Mouse (Mus musculus) naive thymus-derived CD4-positive, alpha-beta T cell, adult 2 months (primary cell): ENCODE measurements at regions not wholly inside any gene's neighbourhood (a gene's known extent, or its start where the extent isn't known, plus 50 kb on each side); places are given as distances from the start of the nearest gene placed in this dataset.

Experiments used
- DNase-seq: peaks from one replicate; pipeline ENCODE4 v3.0.0-alpha.2; 2011; ENCODE audit warnings: low read depth

DNA sequence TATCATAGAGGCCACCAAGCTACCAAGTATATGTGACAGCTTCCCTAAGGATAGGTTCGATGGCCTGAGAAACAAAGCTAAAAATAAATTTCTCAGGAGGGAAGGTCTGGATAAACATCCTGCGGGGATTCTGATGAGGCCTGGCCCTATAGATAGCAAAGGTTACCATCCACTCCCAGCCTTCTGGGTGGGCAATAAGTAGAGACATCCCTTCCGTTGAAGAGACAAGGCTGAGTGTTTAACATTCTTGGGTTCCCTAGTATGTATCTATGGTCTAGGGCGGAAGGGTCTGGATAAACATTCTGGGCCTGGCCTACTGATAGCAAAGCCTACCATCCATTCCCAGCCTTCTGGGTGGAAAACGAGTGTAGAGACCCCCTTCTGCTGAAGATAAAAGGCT is 180.5 kb upstream of the Dlk1 start:
- DNase-seq = no peak

DNA sequence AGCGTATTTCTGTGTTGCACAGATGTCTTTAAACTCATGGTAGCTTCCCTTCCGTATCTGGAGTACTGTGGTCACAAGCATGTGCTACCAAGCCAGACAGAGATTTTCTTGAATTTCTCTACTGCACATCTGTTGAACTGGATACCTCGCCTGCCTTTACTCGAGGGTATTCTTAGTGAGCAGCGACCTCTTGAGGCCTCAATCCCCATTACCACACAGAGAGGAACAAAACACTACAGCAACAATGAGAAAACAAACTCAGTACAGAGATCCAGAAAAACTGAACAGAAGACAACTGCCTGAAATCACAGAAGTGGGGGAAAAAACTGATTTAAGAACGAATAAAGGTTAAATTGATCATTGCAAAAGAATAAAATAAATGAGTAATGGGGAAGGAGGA is 137.8 kb upstream of the Dlk1 start:
- DNase-seq = no peak

DNA sequence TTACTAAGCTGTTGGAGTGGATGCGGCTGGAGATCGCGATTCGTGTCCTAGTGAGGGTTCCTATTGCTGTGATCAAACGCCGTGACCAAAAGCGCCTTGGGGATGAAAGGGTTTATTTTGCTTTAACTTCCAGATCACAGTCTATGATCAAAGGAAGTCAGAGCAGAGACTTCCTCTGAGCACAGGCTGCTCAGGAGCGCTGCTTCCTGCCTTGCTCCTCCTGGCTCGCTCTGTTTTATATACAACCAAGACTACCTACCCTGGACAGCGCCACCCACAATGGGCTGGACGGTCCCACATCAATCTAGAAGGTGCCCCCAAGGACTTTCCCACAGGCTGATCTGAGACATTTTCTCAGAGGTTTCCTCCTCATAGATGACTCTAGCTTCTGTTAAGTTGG is 126.6 kb upstream of the Dlk1 start:
- no peak for DNase-seq

DNA sequence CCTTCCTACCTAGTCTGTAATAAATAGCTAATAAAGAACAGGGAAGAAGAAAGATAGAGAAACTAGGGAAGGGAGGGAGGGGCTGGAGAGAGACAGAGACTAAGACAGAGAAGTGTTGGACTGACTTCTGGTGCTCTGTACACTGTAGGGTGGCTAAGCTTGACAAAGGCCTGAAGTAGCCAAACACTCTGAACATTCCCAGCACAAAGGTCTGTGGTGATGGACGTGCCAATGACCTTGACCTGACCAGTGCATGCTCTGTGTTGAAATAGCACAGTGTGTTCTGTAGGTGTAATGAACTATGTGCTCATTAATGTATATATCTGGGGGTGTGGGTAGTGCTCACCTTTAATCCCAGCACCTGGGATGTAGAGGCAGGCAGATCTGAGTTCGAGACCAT is 81.3 kb upstream of the Dlk1 start:
- DNase-seq = no peak

GRCm38 (mm10) chr12:109385794-109386193 is 66.8 kb upstream of the Dlk1 start:
- DNase-seq = no peak

DNA sequence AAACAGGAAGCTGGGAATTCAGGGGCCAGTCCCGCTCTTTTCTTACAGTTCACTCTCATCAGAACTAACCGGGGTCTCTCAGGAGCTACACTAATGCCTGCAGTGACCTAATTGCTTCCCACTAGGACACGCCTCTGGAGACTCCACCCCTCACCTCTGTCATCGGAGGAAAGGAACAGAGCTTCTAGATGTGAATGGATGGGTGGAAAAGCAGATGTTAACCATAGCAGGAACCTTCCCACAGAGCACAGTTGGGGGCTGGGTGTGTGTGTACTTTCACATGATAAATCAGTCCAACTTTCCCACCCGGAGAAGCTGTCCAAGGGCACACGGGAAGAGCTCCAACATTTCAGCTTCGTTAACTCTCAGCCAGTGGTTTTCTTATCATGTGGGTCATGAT is 63.8 kb upstream of the Dlk1 start:
- no peak for DNase-seq

- no peak for DNase-seq
These were observed 62.2 kb upstream of the Dlk1 start for GRCm38 (mm10) chr12:109390388-109390920.

GRCm38 (mm10) chr12:109390978-109391377 is 61.6 kb upstream of the Dlk1 start:
- DNase-seq = no peak

- no peak for DNase-seq
These were observed 59.3 kb upstream of the Dlk1 start for GRCm38 (mm10) chr12:109393326-109393725.

DNA sequence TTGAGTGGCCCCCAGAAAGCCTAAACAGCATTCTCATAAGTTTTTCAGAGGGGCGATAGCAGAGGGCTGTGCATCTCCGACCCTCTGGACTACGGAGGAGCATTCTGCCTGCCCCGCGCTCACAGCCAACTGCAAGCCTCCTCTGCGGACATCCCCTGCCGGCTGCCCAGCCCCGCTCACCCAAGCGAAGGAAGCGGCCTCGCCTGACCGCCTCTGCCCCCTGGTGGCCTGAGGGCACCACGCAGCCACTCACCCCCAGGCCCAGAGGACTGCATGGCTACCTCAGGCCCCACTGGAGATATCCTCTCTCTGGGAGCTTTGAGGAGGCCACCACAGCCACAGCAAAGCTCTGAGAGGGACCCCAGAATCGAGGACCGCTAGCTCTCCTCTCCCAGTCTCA is 58.8 kb upstream of the Dlk1 start:
- DNase-seq = peak; percentile 44

- no peak for DNase-seq
These were observed 58.2 kb upstream of the Dlk1 start for GRCm38 (mm10) chr12:109394396-109394795.

DNA sequence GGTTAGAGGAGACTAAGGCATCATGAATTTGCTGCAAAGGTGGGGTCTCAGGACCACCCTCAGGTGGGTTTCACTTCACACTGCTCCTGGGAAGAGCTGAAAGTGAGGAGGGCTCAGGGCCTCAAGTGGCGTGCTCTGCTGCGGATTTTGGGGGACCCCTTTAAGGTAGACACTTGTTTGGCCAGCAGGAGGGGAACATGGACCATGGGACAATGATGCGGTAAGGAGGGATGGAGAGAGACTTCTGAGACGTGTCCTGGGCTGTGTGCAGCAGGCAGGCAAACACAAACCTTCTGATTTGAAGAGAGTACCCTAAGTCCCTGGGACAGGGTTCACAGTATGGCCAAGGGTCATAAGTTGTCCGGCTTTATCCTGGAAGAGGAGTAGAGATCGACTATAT is 56.0 kb upstream of the Dlk1 start:
- no peak for DNase-seq

GRCm38 (mm10) chr12:109397175-109398058 is 55.2 kb upstream of the Dlk1 start:
- DNase-seq = no peak

- DNase-seq = no peak
These were observed 54.1 kb upstream of the Dlk1 start for GRCm38 (mm10) chr12:109398473-109398872.

GRCm38 (mm10) chr12:109398951-109399350 is 53.7 kb upstream of the Dlk1 start:
- no peak for DNase-seq

- DNase-seq = no peak
These were observed 53.0 kb upstream of the Dlk1 start for GRCm38 (mm10) chr12:109399591-109399990.

DNA sequence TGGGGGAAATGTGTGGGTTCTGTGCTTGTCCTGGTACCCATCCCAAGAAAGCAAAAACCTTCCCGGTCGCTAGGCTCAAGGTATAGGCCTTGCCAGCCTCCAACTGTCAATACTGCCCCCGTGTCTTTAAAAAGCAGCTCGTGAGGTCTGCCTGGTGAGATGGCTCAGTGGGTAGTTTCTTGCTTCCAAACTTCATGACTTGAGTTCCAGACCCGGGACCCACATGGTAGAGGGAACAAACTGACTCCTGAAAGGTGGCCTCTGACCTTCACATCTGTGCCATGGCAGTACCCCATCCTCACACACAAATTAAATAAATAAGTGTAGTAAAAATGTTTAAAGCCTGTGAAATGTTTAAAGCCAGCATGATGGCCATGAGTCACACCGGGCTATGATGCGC is 52.6 kb upstream of the Dlk1 start:
- no peak for DNase-seq

DNA sequence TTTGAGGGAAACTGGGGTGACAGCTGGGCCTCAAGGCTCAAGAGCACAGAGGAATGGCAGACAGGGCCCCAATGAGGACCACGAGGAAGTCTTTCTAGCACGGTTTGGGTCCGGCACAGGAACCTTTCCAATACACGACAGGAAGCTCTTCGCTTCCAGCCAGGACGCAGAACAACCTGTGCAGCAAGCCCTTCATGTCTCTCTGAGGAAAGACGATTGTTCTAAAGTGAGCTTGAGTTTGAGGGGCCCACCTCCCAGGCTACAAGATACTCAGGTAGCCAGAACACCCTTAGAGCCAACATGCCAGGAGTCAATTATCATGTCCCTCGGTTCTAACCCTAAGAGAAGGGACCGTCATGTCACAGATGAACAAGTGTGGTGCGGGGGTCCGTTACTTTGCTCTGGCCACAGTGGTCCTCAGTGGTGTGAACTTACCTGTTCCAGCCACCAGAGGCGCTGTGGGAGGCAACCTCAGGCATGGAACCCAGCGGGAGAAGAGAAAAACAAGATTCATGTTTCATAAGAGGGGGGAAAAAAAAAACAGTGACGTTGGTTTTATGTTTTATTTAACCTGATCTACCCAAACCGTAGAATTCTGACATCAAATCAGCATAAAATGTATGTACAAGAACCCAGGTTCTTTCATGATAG is 51.6 kb upstream of the Dlk1 start:
- no peak for DNase-seq

DNA sequence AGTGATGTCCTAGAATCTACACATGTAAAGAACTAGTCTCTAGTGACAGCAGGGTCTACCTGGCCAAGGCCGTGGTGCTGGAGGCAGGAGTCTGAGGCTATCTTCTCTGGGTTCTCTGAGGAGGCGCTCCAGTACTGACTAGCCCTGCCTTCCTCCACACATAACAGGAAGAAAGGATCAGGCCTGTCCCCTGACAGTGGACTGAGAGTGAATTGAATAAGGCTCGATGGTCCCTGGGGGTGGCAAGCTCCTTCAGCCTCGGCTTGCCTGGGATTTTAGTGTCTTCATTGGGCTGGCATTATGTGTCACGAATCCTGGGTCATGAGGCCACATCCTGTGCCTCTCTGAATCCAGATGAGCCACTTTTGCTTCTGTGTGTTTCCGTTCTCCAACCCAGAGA is 50.9 kb upstream of the Dlk1 start:
- DNase-seq = no peak

- DNase-seq = no peak
These were observed 50.4 kb upstream of the Dlk1 start for GRCm38 (mm10) chr12:109402226-109402625.
